Mouse (Mus musculus) olfactory bulb, adult 2 months (tissue): ENCODE results near the gene Gm27027. TPM values are rescaled to one million over a fixed set of nuclear protein-coding genes. Genes with fewer than 3 reads are reported as not detected.

Source experiments
- H3K27ac ChIP-seq: fragments of 200-500 bp; 2 replicates; pipeline ENCODE4 v1.5.1; 2012; ENCODE audit warnings: low read depth, low read length; ENCODE audit not compliant: insufficient read depth
- H3K4me1 ChIP-seq: fragments of 200-500 bp; 2 replicates; pipeline ENCODE4 v1.6.1; 2012; ENCODE audit warnings: low read length; ENCODE audit not compliant: control insufficient read depth, insufficient read depth
- H3K4me3 ChIP-seq: fragments of 200-500 bp; 2 replicates; pipeline ENCODE4 v1.5.1; 2012; ENCODE audit warnings: mild to moderate bottlenecking, low read depth, low read length, moderate library complexity; ENCODE audit not compliant: insufficient read depth
- CTCF ChIP-seq: fragments of 200-500 bp; IDR thresholded peaks from 2 replicates; pipeline ENCODE4 v1.5.1; 2012; ENCODE audit warnings: low read depth, mild to moderate bottlenecking, low read length, moderate library complexity; ENCODE audit not compliant: insufficient read depth
- POLR2A ChIP-seq: fragments of 200-500 bp; IDR thresholded peaks from 2 replicates; pipeline ENCODE4 v1.6.1; 2012; ENCODE audit warnings: mild to moderate bottlenecking, low read depth, low read length, moderate library complexity; ENCODE audit not compliant: insufficient read depth
- WGBS: fragments of 180-500 bp; shearing (Covaris S2); methylation state at CpG from one replicate; pipeline ENCODE4 v1.1.7; 2018; 5-methylcytosine and 5-hydroxymethylcytosine counted together
- polyA plus RNA-seq: library from polyadenylated mRNA; stranded (reverse); fragments of >200 nt; gene quantifications from 2 replicates; pipeline ENCODE4 v1.2.4, GENCODE M21; 2012; ENCODE audit warnings: low replicate concordance; ENCODE audit not compliant: missing spikeins, insufficient read depth, insufficient read length

The Gm27027 gene
- polyA plus RNA-seq, 1 experiment: not detected

GRCm38 (mm10) chr2:93926141-93926540, 70.0 kb downstream of the Gm27027 start:
- TF ChIP-seq CTCF (no peak), POLR2A (no peak)
- Histone ChIP-seq H3K27ac (no peak overlapping the region), H3K4me3 (no peak overlapping the region), H3K4me1 (peaks cover 9% of the 10 kb centered on the region)
- 96% methylated on average over 8 of the region's 8 CpGs for WGBS

DNA sequence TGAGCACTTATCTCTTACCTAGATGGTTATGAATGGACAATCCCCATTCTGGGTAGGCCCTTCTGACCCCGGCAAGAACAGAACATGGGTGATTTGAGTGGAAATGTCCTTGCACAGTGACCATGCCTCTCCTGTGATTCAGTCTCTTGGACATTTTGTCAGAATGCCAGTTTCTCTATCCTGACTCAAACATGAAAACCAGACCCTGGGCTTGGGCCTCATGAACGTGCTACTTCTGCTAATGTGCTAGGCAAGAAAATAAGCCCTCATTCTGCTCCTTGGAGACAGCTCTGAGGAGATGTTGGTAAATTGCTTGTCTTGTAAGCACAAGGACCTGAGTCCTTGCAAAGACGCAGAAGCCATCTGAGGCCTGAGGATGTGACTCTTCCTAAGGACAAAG, 77.1 kb downstream of the Gm27027 start:
- H3K27ac ChIP-seq: no peak overlapping the region
- 93% methylated on average over 3 of the region's 3 CpGs for WGBS
- TF ChIP-seq CTCF (no peak), POLR2A (no peak)
- no peak overlapping the region for H3K4me3 ChIP-seq
- no peaks in the 10 kb centered on the region for H3K4me1 ChIP-seq

GRCm38 (mm10) chr2:93913552-93913951, 82.6 kb downstream of the Gm27027 start:
- no peak for TF ChIP-seq CTCF
- no peak overlapping the region for H3K4me3 ChIP-seq
- no peak overlapping the region for H3K27ac ChIP-seq
- 97% methylated on average over 2 of the region's 2 CpGs for WGBS
- no peaks in the 10 kb centered on the region for H3K4me1 ChIP-seq

DNA sequence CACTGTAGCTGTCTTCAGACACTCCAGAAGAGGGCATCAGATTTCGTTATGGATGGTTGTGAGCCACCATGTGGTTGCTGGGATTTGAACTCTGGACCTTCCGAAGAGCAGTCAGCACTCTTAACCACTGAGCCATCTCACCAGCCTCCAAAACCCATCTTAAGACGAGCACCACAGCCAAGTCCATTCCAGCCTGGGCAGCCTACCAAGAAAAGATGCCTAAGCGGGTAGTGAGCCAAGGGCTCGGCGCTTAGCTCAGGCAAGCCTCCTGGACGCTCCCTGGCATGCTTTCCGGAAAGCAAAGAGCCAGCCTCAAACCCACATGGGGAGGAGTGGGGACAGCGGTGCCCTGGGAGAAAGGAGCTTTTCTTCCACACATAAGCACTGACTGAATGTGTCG, 84.2 kb downstream of the Gm27027 start:
- Histone ChIP-seq H3K27ac (no peak overlapping the region), H3K4me1 (peaks cover 11% of the 10 kb centered on the region), H3K4me3 (no peak overlapping the region)
- WGBS: 50% methylated on average over 10 of the region's 10 CpGs
- no peak for TF ChIP-seq POLR2A
- TF ChIP-seq CTCF: no peak

GRCm38 (mm10) chr2:93909716-93910115, 86.4 kb downstream of the Gm27027 start:
- peaks cover 17% of the 10 kb centered on the region for H3K4me1 ChIP-seq
- WGBS: 58% methylated on average over 5 of the region's 5 CpGs
- no peak for TF ChIP-seq POLR2A
- no peak overlapping the region for H3K27ac ChIP-seq
- no peak overlapping the region for H3K4me3 ChIP-seq

DNA sequence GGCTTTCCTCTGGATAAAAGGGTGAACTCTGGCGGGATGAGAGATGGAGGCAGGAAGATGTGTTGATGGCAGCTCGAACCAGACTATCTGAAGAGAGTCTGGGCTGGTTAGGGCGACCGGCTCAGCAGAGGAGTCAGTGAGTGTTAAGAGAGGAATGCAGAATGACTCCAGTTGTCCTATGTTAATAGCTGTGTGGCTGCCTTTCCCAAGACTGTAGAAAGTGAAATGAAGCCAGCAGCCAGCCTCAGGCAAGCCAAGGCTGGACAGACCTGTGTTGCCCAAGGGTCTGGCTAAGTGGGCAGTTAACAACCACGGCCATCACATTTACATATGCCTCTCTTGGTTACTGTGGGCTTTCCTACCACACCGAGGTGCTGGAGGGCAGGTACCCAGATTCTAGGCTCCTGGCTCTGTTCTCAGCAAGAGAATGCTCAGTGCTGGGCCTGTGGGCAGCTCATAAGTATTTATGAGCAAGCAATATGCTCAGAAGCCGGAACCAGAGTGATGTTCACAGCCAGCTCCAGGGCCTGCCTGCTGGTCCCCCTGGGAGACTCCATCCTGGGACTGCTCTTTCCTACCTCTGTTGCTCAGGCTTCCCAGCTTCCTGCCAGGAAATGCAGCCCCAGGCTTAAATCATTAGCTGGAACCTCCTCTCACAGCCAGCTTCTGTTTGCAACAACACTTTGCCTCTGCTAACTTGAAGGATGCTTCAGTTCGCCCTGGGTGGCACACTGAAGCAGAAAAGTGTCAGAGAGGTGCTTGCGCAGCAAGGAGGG, 88.4 kb downstream of the Gm27027 start:
- H3K27ac ChIP-seq: no peak overlapping the region
- 72% methylated on average over 9 of the region's 9 CpGs for WGBS
- H3K4me3 ChIP-seq: no peak overlapping the region
- no peak for TF ChIP-seq POLR2A
- H3K4me1 ChIP-seq: peaks cover 27% of the 10 kb centered on the region

Other genes with a start within 250 kb of the Gm27027 start
- gene Ext2, start 173.8 kb downstream of the Gm27027 start, polyA plus RNA-seq: not detected in 2 replicates
- gene Accs, start 146.4 kb downstream of the Gm27027 start, polyA plus RNA-seq: not detected in 2 replicates
- not detected in 2 replicates for gene Accsl, start 127.2 kb downstream of the Gm27027 start, polyA plus RNA-seq
- gene Gm13889, start 39.2 kb downstream of the Gm27027 start, polyA plus RNA-seq: not detected in 2 replicates
- not detected in 2 replicates for gene Alkbh3, start 14.5 kb upstream of the Gm27027 start, polyA plus RNA-seq
- gene Hsd17b12, start 161.6 kb upstream of the Gm27027 start, polyA plus RNA-seq: not detected in 2 replicates